Mouse (Mus musculus) limb, embryonic 11.5 days (tissue): ENCODE results near the gene Dcaf6. TPM values are rescaled to one million over a fixed set of nuclear protein-coding genes. Genes with fewer than 3 reads are reported as not detected.
A peak's percentile ranks its signal among the peaks of the same experiment; 100 is the strongest.

Experiments used
- ATAC-seq: fragments of 200-750 bp; cut with Nextera tagmentation; 2 replicates; pipeline ENCODE4 v1.8.0; 2017; ENCODE audit warnings: low read depth; ENCODE audit not compliant: insufficient number of reproducible peaks, low FRiP score, low TSS enrichment
- DNase-seq: peaks from one replicate; pipeline ENCODE4 v3.0.0-alpha.2; 2015; ENCODE audit warnings: low spot score
- H3K27ac ChIP-seq: fragments of 300-500 bp; sonication (generic); replicated peaks from 2 replicates; pipeline ENCODE4 v1.5.1; 2014; ENCODE audit warnings: low read depth, mild to moderate bottlenecking, low read length
- H3K27me3 ChIP-seq: fragments of 300-500 bp; sonication (generic); 2 replicates; pipeline ENCODE4 v1.6.1; 2014; ENCODE audit warnings: mild to moderate bottlenecking, low read length, mixed read lengths; ENCODE audit not compliant: control insufficient read depth, insufficient read depth
- H3K36me3 ChIP-seq: fragments of 300-500 bp; sonication (generic); 2 replicates; pipeline ENCODE4 v1.6.1; 2014; ENCODE audit warnings: mild to moderate bottlenecking, low read length, moderate library complexity, mixed read lengths; ENCODE audit not compliant: control insufficient read depth, insufficient read depth
- H3K4me1 ChIP-seq: fragments of 300-500 bp; sonication (generic); 2 replicates; pipeline ENCODE4 v1.6.1; 2014; ENCODE audit warnings: low read length, mixed read lengths; ENCODE audit not compliant: control insufficient read depth, insufficient read depth
- H3K4me2 ChIP-seq: fragments of 300-500 bp; sonication (generic); 2 replicates; pipeline ENCODE4 v1.6.1; 2014; ENCODE audit warnings: low read depth, mild to moderate bottlenecking, moderate library complexity; ENCODE audit not compliant: severe bottlenecking
- H3K4me3 ChIP-seq: fragments of 300-500 bp; sonication (generic); 2 replicates; pipeline ENCODE4 v1.5.1; 2014; ENCODE audit warnings: low read depth, low read length
- H3K9ac ChIP-seq: fragments of 300-500 bp; sonication (generic); 2 replicates; pipeline ENCODE4 v1.6.1; 2014; ENCODE audit warnings: mild to moderate bottlenecking, low read length
- H3K9me3 ChIP-seq: fragments of 300-500 bp; sonication (generic); 2 replicates; pipeline ENCODE4 v1.6.1; 2016; ENCODE audit warnings: low read length; ENCODE audit not compliant: control insufficient read depth
- WGBS: fragments of 180-500 bp; shearing (Covaris S2); extraction: QIAGEN DNeasy Blood & Tissue Kit; methylation state at CpG from one replicate; pipeline ENCODE4 v1.1.7; 2014; 5-methylcytosine and 5-hydroxymethylcytosine counted together
- polyA plus RNA-seq: library from polyadenylated mRNA; unstranded; fragments of >200 nt; fragmentation: Nextera tagmentation; extraction: Ambion mirVana; gene quantifications from 2 replicates; pipeline ENCODE4 v1.2.1, GENCODE M21; 2014

Dcaf6 gene
- polyA plus RNA-seq, 1 experiment from 2014 or later = 10.2 TPM

DNA sequence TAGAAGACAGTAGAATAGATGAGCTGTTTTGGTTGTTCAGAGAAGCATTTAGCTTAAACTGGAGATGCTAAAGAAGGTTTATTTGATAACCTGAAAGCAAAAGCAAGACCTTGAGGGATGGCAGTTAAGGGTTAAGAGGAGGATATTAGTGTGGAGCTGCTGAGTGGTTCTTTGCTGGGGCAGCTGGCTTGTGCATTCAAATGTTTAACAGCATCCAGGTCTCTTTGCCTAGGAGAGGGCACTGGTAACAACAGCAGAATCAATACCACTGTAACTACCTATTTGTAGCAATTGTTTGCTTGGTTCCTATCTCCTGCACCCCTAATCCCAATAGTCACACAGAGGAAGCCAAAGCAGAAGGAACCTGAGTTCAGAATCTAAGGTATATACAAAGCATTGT lies 9.4 kb upstream of the Dcaf6 start:
- ATAC-seq = no peak
- Histone ChIP-seq H3K4me3 (no peak overlapping the region), H3K4me2 (no peak overlapping the region), H3K36me3 (no peaks in the 10 kb centered on the region), H3K27me3 (no peaks in the 10 kb centered on the region), H3K9ac (no peak overlapping the region), H3K27ac (no peak overlapping the region), H3K4me1 (no peaks in the 10 kb centered on the region), H3K9me3 (no peaks in the 10 kb centered on the region)
- no peak for DNase-seq

GRCm38 (mm10) chr1:165468971-165469370 lies 8.7 kb upstream of the Dcaf6 start:
- no peaks in the 10 kb centered on the region for H3K4me1 ChIP-seq
- H3K9ac ChIP-seq = no peak overlapping the region
- DNase-seq = no peak
- H3K27ac ChIP-seq = no peak overlapping the region
- H3K36me3 ChIP-seq = no peaks in the 10 kb centered on the region
- ATAC-seq = no peak
- H3K27me3 ChIP-seq = no peaks in the 10 kb centered on the region
- H3K4me2 ChIP-seq = no peak overlapping the region
- no peak overlapping the region for H3K4me3 ChIP-seq
- no peaks in the 10 kb centered on the region for H3K9me3 ChIP-seq

GRCm38 (mm10) chr1:165464574-165464973 lies 4.3 kb upstream of the Dcaf6 start:
- H3K4me3 ChIP-seq = no peak overlapping the region
- no peaks in the 10 kb centered on the region for H3K9me3 ChIP-seq
- no peaks in the 10 kb centered on the region for H3K27me3 ChIP-seq
- no peaks in the 10 kb centered on the region for H3K36me3 ChIP-seq
- no peak overlapping the region for H3K27ac ChIP-seq
- 94% methylated on average over 3 of the region's 3 CpGs for whole genome bisulfite sequencing
- H3K4me2 ChIP-seq = no peak overlapping the region
- DNase-seq (no peak), ATAC-seq (no peak)
- H3K4me1 ChIP-seq = no peaks in the 10 kb centered on the region; the same call in 1 of the 2 replicates
- H3K9ac ChIP-seq = no peak overlapping the region

DNA sequence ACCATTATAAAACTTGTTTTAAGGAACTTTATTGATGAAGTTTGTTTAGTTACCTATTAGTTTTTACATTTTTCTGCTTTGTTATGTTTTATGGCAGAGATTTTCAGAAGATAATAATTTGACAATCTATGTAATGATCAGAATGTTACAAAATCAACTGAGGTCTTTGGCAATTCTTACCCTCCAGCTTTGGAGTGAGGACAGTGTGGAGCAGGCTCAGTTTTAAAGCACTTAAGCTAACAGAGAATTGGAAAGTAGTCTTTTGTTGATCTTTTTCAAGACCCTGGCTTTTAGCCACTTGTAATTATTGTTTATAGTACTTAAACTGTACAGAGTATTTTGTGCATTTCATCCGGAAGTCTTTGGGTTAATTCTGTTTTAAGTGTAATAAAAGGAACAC lies 2.6 kb upstream of the Dcaf6 start:
- H3K9ac ChIP-seq = no peak overlapping the region
- H3K4me3 ChIP-seq = no peak overlapping the region
- ATAC-seq = no peak
- no peaks in the 10 kb centered on the region for H3K27me3 ChIP-seq
- H3K36me3 ChIP-seq = no peaks in the 10 kb centered on the region
- H3K4me2 ChIP-seq = no peak overlapping the region
- 79% methylated on average over 1 of the region's 1 CpGs for WGBS
- H3K4me1 ChIP-seq = no peaks in the 10 kb centered on the region; the same call in 1 of the 2 replicates
- no peak overlapping the region for H3K27ac ChIP-seq
- no peak for DNase-seq
- H3K9me3 ChIP-seq = no peaks in the 10 kb centered on the region

DNA sequence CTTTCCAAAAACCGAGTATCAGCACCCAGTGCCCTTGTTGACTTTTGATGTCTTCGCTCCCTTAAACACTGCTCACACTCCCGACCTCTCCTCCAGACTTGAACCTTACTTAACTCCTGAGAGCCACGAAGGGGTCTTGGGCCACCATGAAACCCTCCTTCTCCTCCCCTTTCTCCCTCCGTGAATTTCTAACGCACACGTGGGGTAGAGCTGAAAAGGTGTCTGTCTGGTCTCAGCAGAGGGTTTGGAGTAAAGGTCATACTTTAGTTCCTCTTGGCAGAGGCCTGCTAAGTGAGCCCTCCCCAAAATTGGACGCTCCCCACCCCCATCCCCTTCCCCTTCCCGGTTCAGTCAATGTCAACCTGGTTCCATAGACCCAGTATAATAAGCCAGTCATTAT lies 1.4 kb upstream of the Dcaf6 start:
- Histone ChIP-seq H3K9me3 (no peaks in the 10 kb centered on the region), H3K27ac (no peak overlapping the region), H3K9ac (peak overlapping the region; percentile 65; the same call in 1 of the 2 replicates), H3K27me3 (no peaks in the 10 kb centered on the region), H3K4me1 (no peaks in the 10 kb centered on the region; the same call in 1 of the 2 replicates), H3K4me2 (peak overlapping the region; percentile 64), H3K36me3 (no peaks in the 10 kb centered on the region), H3K4me3 (peak overlapping the region; percentile 91)
- no peak for ATAC-seq
- DNase-seq = no peak
- WGBS = 2% methylated on average over 9 of the region's 9 CpGs

- Histone ChIP-seq H3K36me3 (no peaks in the 10 kb centered on the region), H3K4me2 (peak overlapping the region; percentile 64), H3K9ac (peak overlapping the region; percentile 65), H3K4me3 (peak overlapping the region; percentile 91), H3K9me3 (no peaks in the 10 kb centered on the region), H3K27me3 (no peaks in the 10 kb centered on the region), H3K4me1 (no peaks in the 10 kb centered on the region; the same call in 1 of the 2 replicates), H3K27ac (peak overlapping the region; percentile 76; the same call in 1 of the 2 replicates)
- ATAC-seq (peak; percentile 98), DNase-seq (peak; percentile 98)
- WGBS = under 1% methylated on average over 41 of the region's 41 CpGs
Observed at GRCm38 (mm10) chr1:165460801-165461377, 614 bp upstream of the Dcaf6 start.

- Histone ChIP-seq H3K9ac (peak overlapping the region; percentile 74), H3K4me1 (no peaks in the 10 kb centered on the region; the same call in 1 of the 2 replicates), H3K4me3 (peak overlapping the region; percentile 91), H3K27ac (peak overlapping the region; percentile 76), H3K9me3 (no peaks in the 10 kb centered on the region), H3K27me3 (no peaks in the 10 kb centered on the region), H3K36me3 (no peaks in the 10 kb centered on the region), H3K4me2 (peak overlapping the region; percentile 86)
- ATAC-seq = no peak
- WGBS = 0% methylated on average over 51 of the region's 60 CpGs
- DNase-seq = peak; percentile 69
Observed at GRCm38 (mm10) chr1:165459503-165460181, 633 bp downstream of the Dcaf6 start.

DNA sequence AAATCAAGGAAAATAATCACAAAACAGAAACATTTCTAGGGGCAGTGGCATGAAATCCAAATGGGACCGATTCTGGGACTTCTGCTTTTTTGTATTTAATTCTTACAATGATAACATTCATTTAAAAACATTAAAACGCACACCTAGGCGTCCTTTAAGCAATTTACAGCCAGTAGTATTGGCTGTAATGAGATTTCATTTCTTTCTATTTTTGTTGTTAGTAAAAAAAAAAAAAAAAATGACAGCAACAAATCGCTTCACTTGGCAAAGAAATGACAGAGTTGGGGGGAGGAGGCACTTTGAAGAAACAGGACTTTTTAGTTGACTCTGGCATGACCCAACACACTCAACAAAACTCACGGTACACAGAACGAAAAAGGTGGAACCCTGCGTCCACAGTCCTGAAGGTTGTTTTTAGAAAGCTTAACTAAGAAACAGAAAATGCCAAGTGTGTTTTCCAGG lies 1.2 kb downstream of the Dcaf6 start:
- Histone ChIP-seq H3K4me3 (peak overlapping the region; percentile 91), H3K4me2 (peak overlapping the region; percentile 86), H3K9ac (peak overlapping the region; percentile 74; the same call in 1 of the 2 replicates), H3K27ac (no peak overlapping the region), H3K9me3 (no peaks in the 10 kb centered on the region), H3K4me1 (no peaks in the 10 kb centered on the region; the same call in 1 of the 2 replicates), H3K27me3 (no peaks in the 10 kb centered on the region), H3K36me3 (no peaks in the 10 kb centered on the region)
- no peak for ATAC-seq
- 20% methylated on average over 7 of the region's 7 CpGs for WGBS
- no peak for DNase-seq
